Mouse (Mus musculus) hindbrain, embryonic 15.5 days (tissue): Measurements from ENCODE around the gene Tcf7l2. TPM values are rescaled to one million over a fixed set of nuclear protein-coding genes. Genes with fewer than 3 reads are reported as not detected.

Source experiments
- ATAC-seq: fragments of 200-750 bp; cut with Nextera tagmentation; 2 replicates; pipeline ENCODE4 v1.8.0; 2017; ENCODE audit warnings: low read depth, moderate number of reproducible peaks, moderate TSS enrichment; ENCODE audit not compliant: low FRiP score
- H3K27ac ChIP-seq: fragments of 300-500 bp; sonication (generic); replicated peaks from 2 replicates; pipeline ENCODE4 v1.5.1; 2015; ENCODE audit warnings: mild to moderate bottlenecking, inconsistent platforms
- H3K27me3 ChIP-seq: fragments of 300-500 bp; sonication (generic); 2 replicates; pipeline ENCODE4 v1.6.1; 2015; ENCODE audit warnings: control low read depth, inconsistent platforms
- H3K36me3 ChIP-seq: fragments of 300-500 bp; sonication (generic); 2 replicates; pipeline ENCODE4 v1.6.1; 2015; ENCODE audit warnings: control low read depth, inconsistent platforms
- H3K4me1 ChIP-seq: fragments of 300-500 bp; sonication (generic); replicated peaks from 2 replicates; pipeline ENCODE4 v1.6.1; 2015; ENCODE audit warnings: control low read depth, inconsistent platforms
- H3K4me2 ChIP-seq: fragments of 300-500 bp; sonication (generic); 2 replicates; pipeline ENCODE4 v1.6.1; 2015; ENCODE audit warnings: moderate library complexity, mild to moderate bottlenecking, inconsistent platforms
- H3K4me3 ChIP-seq: fragments of 300-500 bp; sonication (generic); 2 replicates; pipeline ENCODE4 v1.5.1; 2015; ENCODE audit warnings: mild to moderate bottlenecking, inconsistent platforms
- H3K9ac ChIP-seq: fragments of 300-500 bp; sonication (generic); 2 replicates; pipeline ENCODE4 v1.6.1; 2015; ENCODE audit warnings: inconsistent platforms
- H3K9me3 ChIP-seq: fragments of 300-500 bp; sonication (generic); 2 replicates; pipeline ENCODE4 v1.6.1; 2016; ENCODE audit warnings: control low read depth, inconsistent platforms
- WGBS: fragments of 180-500 bp; shearing (Covaris S2); methylation state at CpG from one replicate; pipeline ENCODE4 v1.1.7; 2015; 5-methylcytosine and 5-hydroxymethylcytosine counted together
- polyA plus RNA-seq: library from polyadenylated mRNA; unstranded; fragments of >200 nt; fragmentation: Nextera tagmentation; extraction: Ambion mirVana; gene quantifications from 2 replicates; pipeline ENCODE4 v1.2.1, GENCODE M21; 2015

Gene Tcf7l2
- polyA plus RNA-seq, 1 experiment from 2014 or later = 31.9 TPM

DNA sequence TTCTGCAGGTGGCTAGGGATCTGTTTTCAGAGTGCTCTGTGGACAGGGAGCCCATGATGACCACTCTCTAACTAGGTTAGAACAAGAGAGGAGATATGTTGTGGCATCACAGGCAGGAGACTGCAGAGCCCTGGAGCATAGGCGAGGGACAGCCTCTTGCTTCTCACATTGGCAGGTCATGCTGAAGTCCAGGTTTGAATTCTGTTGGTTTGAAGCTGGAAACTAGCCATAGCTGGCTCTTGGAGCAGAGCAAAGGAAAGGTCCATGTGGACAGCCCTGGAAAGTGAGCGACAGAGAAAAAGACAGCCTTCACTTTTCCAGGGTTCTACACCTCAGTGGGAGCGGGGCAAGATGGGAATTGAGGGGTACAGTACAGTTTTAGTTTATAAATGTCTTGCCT, 20.6 kb downstream of the Tcf7l2 start:
- no peak for ATAC-seq
- H3K4me2 ChIP-seq = no peak overlapping the region
- H3K4me1 ChIP-seq = peaks cover 12% of the 10 kb centered on the region
- 99% methylated on average over 3 of the region's 3 CpGs for WGBS
- no peak overlapping the region for H3K27ac ChIP-seq
- no peaks in the 10 kb centered on the region for H3K9me3 ChIP-seq
- no peaks in the 10 kb centered on the region for H3K36me3 ChIP-seq
- no peak overlapping the region for H3K4me3 ChIP-seq
- H3K27me3 ChIP-seq = no peaks in the 10 kb centered on the region
- no peak overlapping the region for H3K9ac ChIP-seq

DNA sequence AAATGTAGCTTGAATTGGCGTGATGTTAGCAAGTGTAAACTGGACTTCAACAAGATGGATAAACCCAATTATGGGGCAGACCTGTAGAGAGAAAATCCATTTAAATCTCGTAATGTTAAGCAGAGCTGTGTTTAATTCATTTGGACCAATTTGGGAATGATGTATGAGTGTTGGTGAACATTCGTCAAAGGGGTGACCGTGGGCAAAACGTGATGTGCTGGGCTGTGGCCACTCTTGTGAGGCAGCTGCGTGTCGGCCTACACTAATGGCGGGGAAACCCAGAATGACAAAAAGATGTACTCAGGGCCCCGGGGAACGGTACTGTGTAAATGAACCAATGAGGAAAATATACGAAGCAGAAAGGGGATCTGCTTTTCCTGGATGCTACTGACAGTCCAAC, 24.2 kb downstream of the Tcf7l2 start:
- Histone ChIP-seq H3K27ac (no peak overlapping the region), H3K27me3 (no peaks in the 10 kb centered on the region), H3K9ac (no peak overlapping the region), H3K36me3 (no peaks in the 10 kb centered on the region), H3K4me2 (no peak overlapping the region), H3K4me3 (no peak overlapping the region), H3K9me3 (no peaks in the 10 kb centered on the region), H3K4me1 (peaks cover 12% of the 10 kb centered on the region)
- peak; percentile 45; the same call in 1 of the 2 replicates for ATAC-seq
- 47% methylated on average over 11 of the region's 11 CpGs for WGBS

DNA sequence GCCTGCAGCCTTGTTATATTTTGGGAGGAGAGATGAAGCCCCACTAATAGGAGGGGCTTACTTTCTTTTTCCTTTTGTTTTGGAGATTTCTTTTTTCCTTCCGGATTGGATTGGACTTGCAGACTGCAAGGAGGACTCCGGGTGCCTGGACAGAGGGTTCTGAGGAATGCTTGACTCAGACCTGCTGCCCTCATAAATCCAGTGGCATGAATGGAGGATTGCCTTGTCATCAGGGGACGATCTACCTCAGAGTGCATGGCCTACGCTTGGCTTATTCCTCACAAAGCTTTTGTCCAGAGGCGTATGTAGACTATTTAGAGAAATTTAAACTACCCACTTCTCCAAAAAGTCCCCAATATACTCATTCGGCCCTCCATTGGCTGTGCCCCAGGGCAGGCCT, 25.5 kb downstream of the Tcf7l2 start:
- Histone ChIP-seq H3K4me3 (no peak overlapping the region), H3K4me2 (no peak overlapping the region), H3K9ac (no peak overlapping the region), H3K27me3 (no peaks in the 10 kb centered on the region), H3K27ac (no peak overlapping the region), H3K36me3 (no peaks in the 10 kb centered on the region), H3K4me1 (peaks cover 12% of the 10 kb centered on the region), H3K9me3 (no peaks in the 10 kb centered on the region)
- WGBS = 60% methylated on average over 6 of the region's 6 CpGs
- ATAC-seq = no peak

DNA sequence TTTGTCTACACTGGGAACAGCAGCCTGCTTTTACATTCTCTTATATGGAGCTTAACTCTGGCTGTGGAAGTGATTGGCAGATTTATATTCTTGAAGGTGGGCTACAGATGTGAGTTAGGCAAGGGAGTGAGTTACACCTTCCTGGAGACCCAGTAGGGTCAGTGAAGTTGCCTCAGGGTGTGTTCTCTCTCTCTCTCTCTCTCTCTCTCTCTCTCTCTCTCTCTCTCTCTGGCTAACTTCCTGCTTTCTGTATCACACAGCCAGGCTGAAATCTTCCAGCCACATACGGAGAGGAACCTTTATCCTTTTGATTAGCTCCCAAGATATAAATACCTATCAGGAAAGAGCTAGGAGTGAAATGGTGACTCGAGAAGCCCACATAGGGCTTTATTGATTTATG, 26.0 kb downstream of the Tcf7l2 start:
- H3K9ac ChIP-seq = no peak overlapping the region
- no peak overlapping the region for H3K4me2 ChIP-seq
- no peak for ATAC-seq
- H3K9me3 ChIP-seq = no peaks in the 10 kb centered on the region
- H3K27ac ChIP-seq = no peak overlapping the region
- H3K4me1 ChIP-seq = peaks cover 12% of the 10 kb centered on the region
- H3K27me3 ChIP-seq = no peaks in the 10 kb centered on the region
- H3K4me3 ChIP-seq = no peak overlapping the region
- no peaks in the 10 kb centered on the region for H3K36me3 ChIP-seq
- 56% methylated on average over 2 of the region's 2 CpGs for WGBS

DNA sequence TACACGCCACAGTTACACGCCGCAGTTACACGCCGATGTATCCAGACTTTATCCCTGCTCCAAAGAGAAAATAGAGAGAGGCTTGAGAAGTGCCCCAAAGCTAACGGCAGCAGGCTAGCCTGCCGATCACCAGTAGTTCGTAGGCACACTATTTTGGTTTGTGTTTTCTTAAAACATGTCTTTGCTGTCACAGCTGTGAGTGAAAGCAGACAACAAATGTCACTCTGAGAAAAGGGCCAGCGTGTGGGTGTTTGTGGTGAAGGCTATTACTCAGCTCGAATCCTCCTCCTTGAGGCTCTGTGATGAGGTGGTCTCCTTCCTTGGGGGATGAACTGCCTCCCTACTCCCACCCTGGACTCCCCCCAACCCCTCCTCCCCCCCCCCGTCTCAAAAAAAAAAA, 26.6 kb downstream of the Tcf7l2 start:
- H3K4me3 ChIP-seq = no peak overlapping the region
- ATAC-seq = no peak

DNA sequence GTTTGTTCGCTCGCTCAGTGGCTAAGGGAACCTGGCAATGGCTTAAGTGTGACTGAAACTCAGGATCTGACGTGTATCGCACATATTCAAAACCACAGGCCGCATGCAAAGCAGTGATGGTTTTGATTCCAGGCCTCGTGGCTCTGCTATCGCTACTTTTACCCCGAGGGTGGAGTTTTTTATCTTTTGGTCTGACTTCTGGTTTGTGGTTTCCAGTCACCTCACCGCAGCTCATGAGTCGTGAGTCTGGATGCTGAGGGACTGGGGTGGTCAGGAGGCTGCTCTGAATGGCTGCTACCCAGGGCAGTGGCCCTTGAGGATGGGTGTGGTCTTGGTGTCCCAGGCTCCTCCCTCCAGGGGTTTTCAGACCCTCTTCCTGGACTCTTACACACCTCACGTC, 27.3 kb downstream of the Tcf7l2 start:
- Histone ChIP-seq H3K4me2 (no peak overlapping the region), H3K27ac (no peak overlapping the region), H3K9ac (no peak overlapping the region), H3K4me3 (no peak overlapping the region), H3K4me1 (peaks cover 16% of the 10 kb centered on the region), H3K36me3 (no peaks in the 10 kb centered on the region), H3K9me3 (no peaks in the 10 kb centered on the region), H3K27me3 (no peaks in the 10 kb centered on the region)
- ATAC-seq = no peak
- 75% methylated on average over 11 of the region's 11 CpGs for WGBS

More for the DNA sequence above, 26.6 kb downstream of the Tcf7l2 start:
- Histone ChIP-seq H3K36me3 (no peaks in the 10 kb centered on the region), H3K27me3 (no peaks in the 10 kb centered on the region), H3K4me2 (no peak overlapping the region), H3K9ac (no peak overlapping the region), H3K27ac (no peak overlapping the region), H3K4me1 (peaks cover 12% of the 10 kb centered on the region), H3K9me3 (no peaks in the 10 kb centered on the region)
- WGBS = 69% methylated on average over 11 of the region's 11 CpGs

DNA sequence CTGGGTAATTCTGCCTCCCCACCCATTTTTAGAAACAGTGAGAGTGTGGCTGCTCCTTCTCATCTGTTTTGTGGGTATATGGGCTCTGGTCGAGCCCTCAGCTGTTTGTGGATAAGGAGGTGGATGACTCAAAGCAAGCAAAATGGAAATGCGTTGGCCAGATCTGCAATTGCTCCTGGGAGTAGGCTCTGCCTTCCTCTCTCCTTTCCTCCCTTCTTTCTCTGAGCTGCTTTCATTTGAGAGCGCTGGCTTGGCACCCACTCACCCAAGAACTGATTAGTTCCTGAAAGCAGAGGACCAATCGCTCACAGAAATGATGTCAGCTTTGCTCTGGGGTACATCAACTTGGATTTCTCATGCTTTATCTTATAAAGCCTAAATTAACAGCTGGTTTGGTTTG, 32.7 kb downstream of the Tcf7l2 start:
- Histone ChIP-seq H3K36me3 (no peaks in the 10 kb centered on the region), H3K27me3 (no peaks in the 10 kb centered on the region), H3K9me3 (no peaks in the 10 kb centered on the region), H3K4me2 (no peak overlapping the region), H3K4me3 (no peak overlapping the region), H3K9ac (no peak overlapping the region), H3K4me1 (peaks cover 14% of the 10 kb centered on the region), H3K27ac (no peak overlapping the region)
- no peak for ATAC-seq
- WGBS = 55% methylated on average over 4 of the region's 4 CpGs

DNA sequence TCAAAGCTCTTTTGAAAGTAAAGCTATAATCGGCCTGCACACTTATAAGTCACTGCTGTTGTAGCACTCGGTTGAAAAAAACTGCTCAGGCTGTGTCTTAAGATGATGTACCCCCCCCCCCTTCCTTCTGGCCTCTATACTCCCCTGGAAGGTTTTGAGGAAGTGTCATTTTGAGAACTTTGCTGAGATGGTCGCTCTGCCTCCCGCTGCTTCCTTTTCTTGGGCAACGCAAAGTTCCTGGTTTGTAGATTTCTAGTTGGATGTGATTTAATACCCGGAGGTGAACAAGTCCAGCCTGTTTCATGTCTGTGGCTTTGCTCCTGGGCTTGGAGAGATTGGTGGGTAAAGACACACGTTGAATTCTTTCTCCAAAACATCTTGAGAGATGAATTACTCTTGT, 33.2 kb downstream of the Tcf7l2 start:
- WGBS = 83% methylated on average over 7 of the region's 7 CpGs
- no peaks in the 10 kb centered on the region for H3K9me3 ChIP-seq
- H3K4me1 ChIP-seq = peaks cover 14% of the 10 kb centered on the region
- H3K4me3 ChIP-seq = no peak overlapping the region
- H3K27me3 ChIP-seq = no peaks in the 10 kb centered on the region
- ATAC-seq = no peak
- no peaks in the 10 kb centered on the region for H3K36me3 ChIP-seq
- no peak overlapping the region for H3K9ac ChIP-seq
- no peak overlapping the region for H3K27ac ChIP-seq
- no peak overlapping the region for H3K4me2 ChIP-seq

DNA sequence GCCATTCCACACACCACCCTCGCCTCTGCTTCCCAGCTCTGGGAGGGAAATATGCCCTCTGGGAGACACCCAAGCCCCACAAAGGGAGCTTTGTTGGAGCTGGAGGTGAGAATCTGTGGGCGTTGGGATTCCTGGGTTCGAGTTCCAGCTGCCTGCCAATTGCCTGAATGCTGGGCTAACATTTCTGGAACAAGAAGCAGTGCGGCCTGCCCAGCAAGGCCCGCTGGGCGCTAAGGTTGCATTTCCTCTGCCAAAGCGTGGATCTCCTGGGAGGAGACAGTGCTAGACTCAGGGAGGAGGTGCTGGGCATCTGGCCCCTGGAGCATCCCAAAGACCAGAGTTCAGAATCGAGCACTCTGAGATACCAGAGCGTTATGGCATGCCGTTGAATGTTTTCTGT, 38.3 kb downstream of the Tcf7l2 start:
- WGBS = 71% methylated on average over 10 of the region's 10 CpGs
- Histone ChIP-seq H3K27ac (no peak overlapping the region), H3K27me3 (no peaks in the 10 kb centered on the region), H3K9me3 (no peaks in the 10 kb centered on the region), H3K4me2 (no peak overlapping the region), H3K4me1 (0 out of 2 replicates have a peak, but pooled peaks cover 9% of the 10 kb centered on the region), H3K4me3 (no peak overlapping the region), H3K36me3 (no peaks in the 10 kb centered on the region), H3K9ac (no peak overlapping the region)
- no peak for ATAC-seq

DNA sequence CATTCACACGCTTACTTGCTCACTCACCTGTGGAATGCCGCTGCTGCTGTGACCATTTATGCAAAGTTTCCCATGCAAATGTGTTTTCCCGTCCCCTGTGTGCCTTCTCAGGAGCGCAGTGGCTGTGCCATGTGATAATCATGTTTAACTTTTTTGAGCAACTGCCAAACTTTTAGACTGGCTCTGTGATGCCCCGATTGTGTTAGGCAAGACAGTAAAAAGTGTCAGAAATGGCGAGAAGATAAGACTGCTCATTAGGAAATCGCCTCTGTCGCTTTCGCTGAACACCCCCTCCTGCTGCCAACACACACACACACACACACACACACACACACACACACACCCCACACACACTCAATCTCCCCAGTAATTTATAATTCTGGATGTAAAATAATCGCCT, 39.5 kb downstream of the Tcf7l2 start:
- no peaks in the 10 kb centered on the region for H3K27me3 ChIP-seq
- H3K9me3 ChIP-seq = no peaks in the 10 kb centered on the region
- H3K4me2 ChIP-seq = no peak overlapping the region
- no peak for ATAC-seq
- no peaks in the 10 kb centered on the region for H3K36me3 ChIP-seq
- H3K4me1 ChIP-seq = 0 out of 2 replicates have a peak, but pooled peaks cover 9% of the 10 kb centered on the region
- no peak overlapping the region for H3K9ac ChIP-seq
- H3K27ac ChIP-seq = no peak overlapping the region
- no peak overlapping the region for H3K4me3 ChIP-seq
- WGBS = 76% methylated on average over 10 of the region's 10 CpGs

DNA sequence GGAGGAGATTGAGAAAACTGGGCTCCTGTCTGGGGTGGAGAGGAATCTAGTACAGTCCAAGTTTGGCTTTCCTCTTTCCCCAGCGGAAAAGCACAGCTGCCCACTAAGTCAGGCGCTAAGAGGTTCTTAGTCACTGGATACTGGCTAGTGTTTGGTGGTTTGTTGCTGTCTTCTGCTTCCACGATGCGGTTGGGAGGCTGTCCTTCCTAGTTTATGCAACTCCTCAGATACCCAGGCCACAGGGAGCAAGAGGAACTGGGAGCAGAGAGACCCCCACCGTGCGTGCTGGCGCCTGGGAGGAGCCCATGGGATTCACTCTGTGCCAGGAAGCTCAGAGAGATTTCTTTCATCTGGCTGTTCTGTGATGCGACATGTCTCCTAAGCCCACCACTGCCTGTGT, 40.1 kb downstream of the Tcf7l2 start:
- no peak overlapping the region for H3K4me2 ChIP-seq
- WGBS = 72% methylated on average over 8 of the region's 8 CpGs
- ATAC-seq = no peak
- no peak overlapping the region for H3K27ac ChIP-seq
- H3K4me1 ChIP-seq = 0 out of 2 replicates have a peak, but pooled peaks cover 9% of the 10 kb centered on the region
- no peak overlapping the region for H3K9ac ChIP-seq
- H3K4me3 ChIP-seq = no peak overlapping the region
- no peaks in the 10 kb centered on the region for H3K27me3 ChIP-seq
- H3K9me3 ChIP-seq = no peaks in the 10 kb centered on the region
- no peaks in the 10 kb centered on the region for H3K36me3 ChIP-seq

DNA sequence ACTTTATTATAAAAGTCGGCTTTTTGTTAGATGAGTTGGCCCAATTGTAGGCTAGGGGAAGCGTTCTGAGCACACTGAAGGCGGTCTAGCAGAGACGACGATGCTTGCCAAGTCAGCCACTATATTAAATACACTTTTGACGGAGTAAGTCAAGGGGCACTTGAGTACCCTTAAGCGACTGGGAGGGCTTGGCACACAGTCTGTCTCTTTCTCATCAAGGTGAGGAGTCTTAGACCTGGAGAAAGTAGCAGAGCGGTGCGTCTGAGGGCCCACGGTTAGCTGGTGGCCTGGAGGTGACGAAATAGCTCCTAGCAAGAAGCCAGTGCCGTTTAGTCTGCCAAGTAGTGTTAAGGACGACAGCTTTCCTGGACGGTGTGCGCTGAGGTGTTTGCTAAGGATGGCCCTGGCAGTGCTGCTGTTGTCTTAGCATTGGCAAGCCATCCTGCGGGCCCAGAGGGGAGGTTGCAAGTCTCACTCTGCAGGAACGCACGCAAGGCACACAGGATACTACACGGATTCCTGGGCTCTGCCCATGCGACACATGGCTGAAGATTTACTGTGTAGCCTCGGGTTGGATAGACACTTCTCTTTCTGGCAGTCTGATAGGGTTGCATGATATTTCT, 43.3 kb downstream of the Tcf7l2 start:
- H3K9ac ChIP-seq = no peak overlapping the region
- WGBS = 86% methylated on average over 21 of the region's 21 CpGs

DNA sequence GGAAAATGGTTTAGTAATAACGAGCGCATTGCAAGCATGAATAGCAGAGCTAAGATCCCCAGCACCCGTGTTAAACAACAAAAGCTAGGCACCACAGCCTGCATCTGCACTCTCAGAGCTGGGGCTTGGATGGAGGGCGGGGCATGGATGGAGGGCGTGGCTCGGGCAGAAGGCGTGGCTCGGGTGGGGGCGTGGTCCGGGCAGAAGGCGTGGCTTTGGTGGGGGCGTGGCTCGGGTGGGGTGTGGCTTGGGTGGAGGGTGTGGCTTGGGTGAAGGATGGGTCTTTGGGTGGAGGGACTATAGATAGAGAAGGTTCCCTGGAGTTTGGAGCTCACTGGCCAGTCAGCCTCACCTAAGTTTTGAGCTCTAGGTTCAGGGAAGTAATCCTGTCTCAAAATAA, 45.8 kb downstream of the Tcf7l2 start:
- no peaks in the 10 kb centered on the region for H3K27me3 ChIP-seq
- peaks cover 6% of the 10 kb centered on the region; the same call in 1 of the 2 replicates for H3K4me1 ChIP-seq
- no peak overlapping the region for H3K4me2 ChIP-seq
- ATAC-seq = no peak
- H3K9ac ChIP-seq = no peak overlapping the region
- 82% methylated on average over 13 of the region's 13 CpGs for whole genome bisulfite sequencing
- no peaks in the 10 kb centered on the region for H3K36me3 ChIP-seq
- H3K27ac ChIP-seq = no peak overlapping the region
- no peaks in the 10 kb centered on the region for H3K9me3 ChIP-seq
- no peak overlapping the region for H3K4me3 ChIP-seq

More for the DNA sequence above, 43.3 kb downstream of the Tcf7l2 start:
- peaks cover 6% of the 10 kb centered on the region; the same call in 1 of the 2 replicates for H3K4me1 ChIP-seq
- no peaks in the 10 kb centered on the region for H3K9me3 ChIP-seq
- H3K27me3 ChIP-seq = no peaks in the 10 kb centered on the region
- no peaks in the 10 kb centered on the region for H3K36me3 ChIP-seq
- ATAC-seq = no peak
- H3K27ac ChIP-seq = no peak overlapping the region
- no peak overlapping the region for H3K4me3 ChIP-seq
- no peak overlapping the region for H3K4me2 ChIP-seq
